Mouse (Mus musculus): ENCODE measurements around the gene Cox6b2. TPM values are rescaled to one million over a fixed set of nuclear protein-coding genes. Genes with fewer than 3 reads are reported as not detected.
A peak's percentile ranks its signal among the peaks of the same experiment; 100 is the strongest.

Gene Cox6b2
- polyA plus RNA-seq, 1 experiment = 1,707 TPM

DNA sequence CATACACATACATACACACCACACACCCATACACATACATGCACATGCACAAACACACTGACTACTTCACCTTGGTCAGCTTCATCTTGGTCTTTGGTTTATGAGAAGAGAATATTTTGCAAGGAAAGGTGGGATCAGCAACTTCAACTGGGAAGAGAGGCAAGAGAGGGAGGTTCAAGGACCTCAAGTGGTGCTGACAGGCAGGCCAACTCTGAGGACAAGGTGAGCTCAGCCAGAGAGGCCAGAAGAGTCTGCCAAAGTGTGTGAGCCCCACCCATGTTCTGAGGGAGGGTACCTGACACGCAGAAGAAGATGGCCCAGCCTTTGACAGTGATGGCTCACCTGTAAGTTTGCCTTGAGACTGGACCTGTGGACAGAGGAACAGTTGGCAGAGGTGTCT is 6.8 kb upstream of the Cox6b2 start:
- TF ChIP-seq CTCF (IDR thresholded peaks at IDR 0.05; ENCODE audit: control insufficient read depth, insufficient read depth, insufficient replicate concordance, low read depth, low read length) (no peak), POLR2A (IDR thresholded peaks at IDR 0.05; ENCODE audit: control insufficient read depth, low read depth, low read length) (no peak)
- Histone ChIP-seq H3K36me3 (ENCODE audit: control insufficient read depth, insufficient read depth, low read length) (no peaks in the 10 kb centered on the region), H3K27me3 (ENCODE audit: control insufficient read depth, insufficient read depth, low read length) (no peaks in the 10 kb centered on the region), H3K4me3 (ENCODE audit: control insufficient read depth, low read depth, low read length) (no peak overlapping the region), H3K27ac (ENCODE audit: control insufficient read depth, insufficient read depth, low read depth, low read length) (no peak overlapping the region), H3K4me1 (ENCODE audit: control insufficient read depth, insufficient read depth, low read length) (no peaks in the 10 kb centered on the region)

DNA sequence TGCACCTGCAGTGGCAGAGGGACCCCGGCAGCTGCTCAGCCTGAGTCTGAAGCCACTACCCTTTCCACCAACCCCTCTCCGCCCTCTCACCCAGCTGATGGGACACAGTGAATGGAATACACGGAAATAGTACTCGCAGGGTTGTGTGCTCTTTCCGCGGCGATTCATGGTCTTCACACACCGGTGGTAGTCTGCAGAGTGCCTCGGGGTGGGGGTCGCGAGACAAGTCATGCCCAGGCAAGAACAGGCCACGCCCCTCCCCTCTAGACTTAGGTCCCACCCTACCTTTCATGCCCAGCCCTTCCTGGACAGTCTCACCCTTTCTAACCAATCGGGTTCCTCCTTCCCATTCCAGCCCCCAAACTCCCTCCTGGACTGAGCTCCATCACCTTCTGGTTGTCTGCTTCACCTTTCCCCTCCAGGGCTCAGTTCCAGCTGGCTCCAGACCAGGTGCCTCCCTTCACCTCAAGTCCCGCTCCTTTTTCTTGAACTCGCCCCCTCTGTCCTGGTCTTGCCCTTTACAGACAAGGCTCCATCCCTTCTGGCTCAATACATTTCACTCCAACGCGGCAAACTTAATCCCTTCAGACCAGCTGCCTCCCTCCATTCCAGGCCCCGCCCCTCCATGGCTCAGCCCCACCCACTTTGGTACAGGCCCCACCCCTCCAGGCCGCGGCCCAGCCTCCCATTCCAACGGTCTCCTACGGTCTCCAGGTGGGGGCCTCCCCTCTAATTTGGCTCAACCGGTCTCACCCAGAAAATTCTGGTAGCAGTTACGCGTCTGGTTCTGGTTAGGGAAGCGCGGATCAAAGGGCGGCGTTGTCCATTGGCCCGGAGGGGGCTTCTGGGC is 698 bp downstream of the Cox6b2 start:
- Histone ChIP-seq H3K36me3 (ENCODE audit: control insufficient read depth, insufficient read depth, low read length) (no peaks in the 10 kb centered on the region; the same call in 1 of the 2 replicates), H3K4me3 (ENCODE audit: control insufficient read depth, low read depth, low read length) (peak overlapping the region; percentile 87), H3K27me3 (ENCODE audit: control insufficient read depth, insufficient read depth, low read length) (no peaks in the 10 kb centered on the region), H3K27ac (ENCODE audit: control insufficient read depth, insufficient read depth, low read depth, low read length) (peak overlapping the region; percentile 87), H3K4me1 (ENCODE audit: control insufficient read depth, insufficient read depth, low read length) (peaks cover 9% of the 10 kb centered on the region)
- TF ChIP-seq POLR2A (IDR thresholded peaks at IDR 0.05; ENCODE audit: control insufficient read depth, low read depth, low read length) (no peak), CTCF (IDR thresholded peaks at IDR 0.05; ENCODE audit: control insufficient read depth, insufficient read depth, insufficient replicate concordance, low read depth, low read length) (no peak)

DNA sequence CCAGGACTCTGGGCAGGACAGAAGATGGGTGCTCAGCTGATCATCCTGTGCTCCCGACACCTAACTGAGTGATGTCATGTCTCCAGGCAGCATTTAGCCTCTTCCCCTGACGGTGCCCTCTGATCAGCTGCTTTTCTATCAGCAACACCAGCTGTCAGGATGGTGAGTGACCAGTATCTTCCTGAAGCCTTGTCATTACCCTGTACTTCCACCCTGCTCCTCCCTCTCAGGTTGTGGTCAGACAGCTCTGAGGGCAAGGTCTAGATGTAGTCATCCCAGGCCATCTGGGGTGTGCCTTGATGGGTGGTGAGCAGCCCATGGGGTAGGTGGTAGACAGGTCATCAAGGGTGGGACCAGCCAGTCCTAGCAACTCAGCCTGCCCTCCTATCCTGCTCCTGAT is 3.7 kb downstream of the Cox6b2 start:
- no peak overlapping the region for H3K27ac ChIP-seq (ENCODE audit: control insufficient read depth, insufficient read depth, low read depth, low read length)
- TF ChIP-seq CTCF (IDR thresholded peaks at IDR 0.05; ENCODE audit: control insufficient read depth, insufficient read depth, insufficient replicate concordance, low read depth, low read length) (no peak), POLR2A (IDR thresholded peaks at IDR 0.05; ENCODE audit: control insufficient read depth, low read depth, low read length) (peak; percentile 22; the same call in 1 of the 2 replicates)
- H3K36me3 ChIP-seq (ENCODE audit: control insufficient read depth, insufficient read depth, low read length) = no peaks in the 10 kb centered on the region; the same call in 1 of the 2 replicates
- H3K27me3 ChIP-seq (ENCODE audit: control insufficient read depth, insufficient read depth, low read length) = no peaks in the 10 kb centered on the region
- H3K4me3 ChIP-seq (ENCODE audit: control insufficient read depth, low read depth, low read length) = no peak overlapping the region
- peaks cover 9% of the 10 kb centered on the region for H3K4me1 ChIP-seq (ENCODE audit: control insufficient read depth, insufficient read depth, low read length)

DNA sequence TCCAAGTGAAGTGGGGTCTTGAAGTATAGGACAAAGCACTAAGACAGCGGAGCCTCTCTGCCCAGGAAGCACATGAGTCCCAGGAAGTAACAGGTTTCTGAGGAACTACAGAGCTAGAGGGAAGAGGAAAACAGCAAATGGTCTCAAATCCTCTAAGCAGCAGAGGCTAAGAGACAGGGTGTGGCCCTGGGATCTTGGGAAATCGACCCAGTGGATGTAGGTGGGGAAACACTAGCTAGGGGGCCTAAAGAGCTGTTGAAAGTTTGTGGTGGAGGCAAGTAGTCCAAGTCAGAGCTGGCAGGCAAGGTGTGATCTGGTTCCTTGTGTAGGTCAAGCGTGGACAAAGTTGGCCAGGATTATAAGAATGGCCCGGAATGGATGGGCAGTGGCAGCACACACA is 4.6 kb downstream of the Cox6b2 start:
- TF ChIP-seq CTCF (IDR thresholded peaks at IDR 0.05; ENCODE audit: control insufficient read depth, insufficient read depth, insufficient replicate concordance, low read depth, low read length) (no peak), POLR2A (IDR thresholded peaks at IDR 0.05; ENCODE audit: control insufficient read depth, low read depth, low read length) (no peak)
- Histone ChIP-seq H3K27me3 (ENCODE audit: control insufficient read depth, insufficient read depth, low read length) (no peaks in the 10 kb centered on the region), H3K4me3 (ENCODE audit: control insufficient read depth, low read depth, low read length) (no peak overlapping the region), H3K4me1 (ENCODE audit: control insufficient read depth, insufficient read depth, low read length) (peaks cover 7% of the 10 kb centered on the region), H3K36me3 (ENCODE audit: control insufficient read depth, insufficient read depth, low read length) (no peaks in the 10 kb centered on the region; the same call in 1 of the 2 replicates), H3K27ac (ENCODE audit: control insufficient read depth, insufficient read depth, low read depth, low read length) (no peak overlapping the region)

DNA sequence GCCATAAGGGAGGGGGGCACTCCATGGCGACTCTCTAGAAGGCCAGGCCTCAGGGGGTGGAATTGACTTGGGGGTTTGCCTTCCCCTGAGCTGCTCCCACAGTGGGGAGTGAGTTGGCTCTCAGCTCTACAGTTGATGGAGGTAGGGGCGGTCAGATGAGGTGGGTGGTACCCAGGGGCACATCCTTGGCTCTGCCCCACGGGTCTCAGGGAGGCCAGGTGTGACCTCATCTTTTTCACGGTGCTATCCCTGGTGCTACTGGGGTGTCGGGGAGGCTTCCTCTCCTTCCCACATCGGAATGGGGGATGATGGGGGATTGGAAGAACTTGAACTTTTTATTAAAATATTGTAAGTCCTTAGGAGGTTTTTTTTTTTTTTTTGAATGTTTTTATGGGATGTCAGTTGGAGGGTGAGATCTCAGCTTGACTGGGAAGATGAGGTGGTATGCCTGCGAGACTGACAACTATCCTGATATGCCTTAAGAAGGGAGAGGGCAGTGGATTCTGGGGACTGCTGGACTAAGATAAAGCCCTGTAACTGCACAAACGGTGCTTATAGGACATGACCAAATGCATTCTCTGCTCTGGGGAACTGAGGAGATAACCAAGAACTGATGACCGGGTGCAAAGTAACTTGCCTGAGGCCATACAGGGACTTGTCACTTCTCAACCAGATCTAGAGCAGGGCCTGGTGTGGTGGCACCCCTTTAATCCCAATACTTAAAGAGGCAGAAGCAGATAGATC is 5.6 kb downstream of the Cox6b2 start:
- no peaks in the 10 kb centered on the region for H3K27me3 ChIP-seq (ENCODE audit: control insufficient read depth, insufficient read depth, low read length)
- H3K36me3 ChIP-seq (ENCODE audit: control insufficient read depth, insufficient read depth, low read length) = peaks cover 2% of the 10 kb centered on the region; the same call in 1 of the 2 replicates
- no peak overlapping the region for H3K4me3 ChIP-seq (ENCODE audit: control insufficient read depth, low read depth, low read length)
- H3K4me1 ChIP-seq (ENCODE audit: control insufficient read depth, insufficient read depth, low read length) = peaks cover 5% of the 10 kb centered on the region; the same call in 1 of the 2 replicates
- TF ChIP-seq POLR2A (IDR thresholded peaks at IDR 0.05; ENCODE audit: control insufficient read depth, low read depth, low read length) (no peak), CTCF (IDR thresholded peaks at IDR 0.05; ENCODE audit: control insufficient read depth, insufficient read depth, insufficient replicate concordance, low read depth, low read length) (no peak)
- no peak overlapping the region for H3K27ac ChIP-seq (ENCODE audit: control insufficient read depth, insufficient read depth, low read depth, low read length)

DNA sequence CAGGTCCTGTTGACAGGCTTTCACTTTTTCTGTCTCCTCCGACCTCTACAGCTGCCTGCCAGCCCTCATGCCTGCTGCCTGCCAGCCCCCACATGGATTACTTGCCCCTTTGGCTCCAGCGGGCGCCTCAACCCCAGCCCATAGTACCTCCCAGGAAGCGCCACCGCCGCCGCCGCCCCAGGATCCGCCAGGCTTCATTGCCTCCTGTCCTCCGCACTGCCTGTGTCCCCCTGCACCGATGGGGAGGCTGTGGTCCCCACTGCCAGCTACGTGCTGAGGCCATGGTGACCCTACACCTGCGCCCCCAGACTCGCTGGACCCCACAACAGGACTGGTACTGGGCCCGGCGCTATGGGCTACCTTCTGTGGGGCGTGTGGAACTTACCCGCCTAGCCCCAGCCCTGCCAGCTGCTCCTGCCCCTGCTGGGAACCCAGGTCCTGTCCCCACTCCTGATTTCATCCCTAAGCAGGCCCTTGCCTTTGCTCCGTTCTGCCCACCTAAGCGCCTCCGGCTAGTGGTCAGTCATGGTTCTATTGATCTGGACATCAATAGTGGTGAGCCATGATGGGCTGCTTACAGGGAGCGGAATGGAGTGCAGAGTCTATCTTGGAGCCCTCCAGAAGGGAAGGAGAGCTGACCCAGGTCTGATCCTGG is 6.4 kb downstream of the Cox6b2 start:
- peaks cover 2% of the 10 kb centered on the region; the same call in 1 of the 2 replicates for H3K36me3 ChIP-seq (ENCODE audit: control insufficient read depth, insufficient read depth, low read length)
- H3K27ac ChIP-seq (ENCODE audit: control insufficient read depth, insufficient read depth, low read depth, low read length) = no peak overlapping the region
- no peaks in the 10 kb centered on the region for H3K27me3 ChIP-seq (ENCODE audit: control insufficient read depth, insufficient read depth, low read length)
- no peaks in the 10 kb centered on the region; the same call in 1 of the 2 replicates for H3K4me1 ChIP-seq (ENCODE audit: control insufficient read depth, insufficient read depth, low read length)
- no peak overlapping the region for H3K4me3 ChIP-seq (ENCODE audit: control insufficient read depth, low read depth, low read length)
- no peak for TF ChIP-seq POLR2A (IDR thresholded peaks at IDR 0.05; ENCODE audit: control insufficient read depth, low read depth, low read length)
- no peak for TF ChIP-seq CTCF (IDR thresholded peaks at IDR 0.05; ENCODE audit: control insufficient read depth, insufficient read depth, insufficient replicate concordance, low read depth, low read length)

Data from testis, adult 2 months (tissue).